In genomic region chr13:99355072-99355471, GRCm38 (mm10) we compare ENCODE assay signal across 30 mouse cellular contexts. TPM values are rescaled to one million over a fixed set of nuclear protein-coding genes. Genes with fewer than 3 reads are reported as not detected.
DNase-seq lines count a peak whose midpoint lies in the region; ATAC-seq and TF ChIP-seq lines count a peak whose summit lies in the region.
"Had no signal": no experiment of that assay in that cellular context is flagged by ENCODE, and none has a peak within 500 bp of the region (broad histone marks: within the 10 kb centered on the region; RNA-seq: fewer than 3 reads in every experiment).

No protein-coding gene starts in this region.

- 0 out of 2 replicates have a peak overlapping the region, but pooled peaks have one; percentile 4 for H3K9ac ChIP-seq in kidney, embryonic 14.5 days (ENCODE audit: low read depth, low read length)
- no peak overlapping the region for H3K9ac ChIP-seq in stomach, embryonic 14.5 days (replicated peaks; ENCODE audit: low read depth, low read length)
- H3K9ac ChIP-seq in stomach, postnatal 0 days (ENCODE audit: low read length) = no peak overlapping the region
- peak overlapping the region; percentile 2; the same call in 1 of the 2 replicates for H3K9ac ChIP-seq in stomach, embryonic 16.5 days (ENCODE audit: low read length)
- H3K9ac ChIP-seq: embryonic facial prominence, embryonic 12.5 days; forebrain, embryonic 15.5 days; heart, embryonic 15.5 days; liver, embryonic 12.5 days; liver, postnatal 0 days had no signal

- 86% methylated on average over 6 of the region's 6 CpGs for WGBS in heart, embryonic 10.5 days
- 56% methylated on average over 6 of the region's 6 CpGs for WGBS in kidney, embryonic 14.5 days
- WGBS in stomach, embryonic 14.5 days = 74% methylated on average over 6 of the region's 6 CpGs
- 72% methylated on average over 6 of the region's 6 CpGs for WGBS in stomach, postnatal 0 days
- WGBS in stomach, embryonic 16.5 days = 75% methylated on average over 6 of the region's 6 CpGs

- no peak for TF ChIP-seq CTCF in stomach, postnatal 0 days (IDR thresholded peaks at IDR 0.05; ENCODE audit: low read depth)

- H3K4me3 ChIP-seq in heart, embryonic 10.5 days = no peak overlapping the region
- no peak overlapping the region for H3K4me3 ChIP-seq in kidney, embryonic 14.5 days (ENCODE audit: low read length)
- no peak overlapping the region for H3K4me3 ChIP-seq in stomach, embryonic 14.5 days (ENCODE audit: low read depth, low read length)
- no peak overlapping the region for H3K4me3 ChIP-seq in stomach, postnatal 0 days (ENCODE audit: low read depth, low read length)
- no peak overlapping the region for H3K4me3 ChIP-seq in stomach, embryonic 16.5 days (replicated peaks; ENCODE audit: low read length)
- H3K4me3 ChIP-seq: embryonic facial prominence, embryonic 12.5 days; forebrain, embryonic 10.5 days; forebrain, embryonic 15.5 days; gastrocnemius, adult 2 months; heart, embryonic 15.5 days; liver, embryonic 12.5 days had no signal

- no peaks in the 10 kb centered on the region for H3K27me3 ChIP-seq in heart, embryonic 10.5 days (ENCODE audit: insufficient read depth, poor library complexity, severe bottlenecking)
- H3K27me3 ChIP-seq in kidney, embryonic 14.5 days (ENCODE audit: control insufficient read depth, insufficient read depth, low read length) = no peaks in the 10 kb centered on the region
- H3K27me3 ChIP-seq in stomach, embryonic 14.5 days (ENCODE audit: control insufficient read depth, insufficient read depth, low read length) = no peaks in the 10 kb centered on the region
- no peaks in the 10 kb centered on the region for H3K27me3 ChIP-seq in stomach, postnatal 0 days (ENCODE audit: control insufficient read depth, insufficient read depth, low read length)
- no peaks in the 10 kb centered on the region for H3K27me3 ChIP-seq in stomach, embryonic 16.5 days (ENCODE audit: control insufficient read depth, insufficient read depth, low read length)
- H3K27me3 ChIP-seq: embryonic facial prominence, embryonic 12.5 days; forebrain, embryonic 15.5 days; heart, embryonic 15.5 days; liver, embryonic 12.5 days; megakaryocyte, embryonic 14.5 days; Patski had no signal

- peaks cover 34% of the 10 kb centered on the region for H3K36me3 ChIP-seq in heart, embryonic 10.5 days
- H3K36me3 ChIP-seq in kidney, embryonic 14.5 days (ENCODE audit: control insufficient read depth, insufficient read depth, low read length) = peaks cover 21% of the 10 kb centered on the region; the same call in 1 of the 2 replicates
- peaks cover 6% of the 10 kb centered on the region; the same call in 1 of the 2 replicates for H3K36me3 ChIP-seq in stomach, embryonic 14.5 days (ENCODE audit: control insufficient read depth, insufficient read depth, low read length)
- H3K36me3 ChIP-seq in stomach, postnatal 0 days (ENCODE audit: control insufficient read depth, insufficient read depth, low read length) = no peaks in the 10 kb centered on the region
- no peaks in the 10 kb centered on the region; the same call in 1 of the 2 replicates for H3K36me3 ChIP-seq in stomach, embryonic 16.5 days (ENCODE audit: control insufficient read depth, insufficient read depth, low read length)

- no peaks in the 10 kb centered on the region for H3K9me3 ChIP-seq in heart, embryonic 10.5 days
- H3K9me3 ChIP-seq in kidney, embryonic 14.5 days (ENCODE audit: control insufficient read depth, low read length) = no peaks in the 10 kb centered on the region
- no peaks in the 10 kb centered on the region for H3K9me3 ChIP-seq in stomach, embryonic 14.5 days (ENCODE audit: control insufficient read depth, low read depth, low read length)
- H3K9me3 ChIP-seq in stomach, postnatal 0 days (ENCODE audit: control insufficient read depth, low read length) = no peaks in the 10 kb centered on the region
- H3K9me3 ChIP-seq in stomach, embryonic 16.5 days (replicated peaks; ENCODE audit: control insufficient read depth, low read length) = no peaks in the 10 kb centered on the region
- H3K9me3 ChIP-seq: embryonic facial prominence, embryonic 12.5 days; forebrain, embryonic 10.5 days; forebrain, embryonic 15.5 days; heart, embryonic 15.5 days; liver, embryonic 12.5 days; megakaryocyte, embryonic 14.5 days had no signal

- peak overlapping the region; percentile 39; the same call in 1 of the 2 replicates for H3K27ac ChIP-seq in heart, embryonic 10.5 days
- no peak overlapping the region for H3K27ac ChIP-seq in kidney, embryonic 14.5 days (ENCODE audit: low read depth, low read length)
- H3K27ac ChIP-seq in stomach, embryonic 14.5 days (ENCODE audit: low read length) = peak overlapping the region; percentile 48; the same call in 1 of the 2 replicates
- H3K27ac ChIP-seq in stomach, postnatal 0 days (replicated peaks) = no peak overlapping the region
- peak overlapping the region; percentile 14; the same call in 1 of the 2 replicates for H3K27ac ChIP-seq in stomach, embryonic 16.5 days (ENCODE audit: low read length)
- H3K27ac ChIP-seq: embryonic facial prominence, embryonic 12.5 days; forebrain, embryonic 10.5 days; forebrain, embryonic 15.5 days; gastrocnemius, adult 2 months; heart, embryonic 15.5 days; hindbrain, postnatal 0 days; liver, embryonic 12.5 days had no signal

- H3K4me2 ChIP-seq in kidney, embryonic 14.5 days (replicated peaks; ENCODE audit: low read depth, low read length) = no peak overlapping the region
- H3K4me2 ChIP-seq in stomach, embryonic 14.5 days (replicated peaks; ENCODE audit: low read depth, low read length) = no peak overlapping the region
- H3K4me2 ChIP-seq in stomach, postnatal 0 days (replicated peaks; ENCODE audit: low read depth) = no peak overlapping the region
- no peak overlapping the region for H3K4me2 ChIP-seq in stomach, embryonic 16.5 days (ENCODE audit: low read depth, low read length)
- H3K4me2 ChIP-seq: embryonic facial prominence, embryonic 12.5 days; forebrain, embryonic 15.5 days; heart, embryonic 15.5 days; liver, embryonic 12.5 days had no signal

- TF ChIP-seq EP300 in stomach, postnatal 0 days (optimal IDR thresholded peaks at IDR 0.05) = no peak

- peaks cover 13% of the 10 kb centered on the region for H3K4me1 ChIP-seq in heart, embryonic 10.5 days
- H3K4me1 ChIP-seq in kidney, embryonic 14.5 days (ENCODE audit: control insufficient read depth, insufficient read depth, low read length) = peaks cover 8% of the 10 kb centered on the region; the same call in 1 of the 2 replicates
- H3K4me1 ChIP-seq in stomach, embryonic 14.5 days (ENCODE audit: control insufficient read depth, insufficient read depth, low read length) = peaks cover 9% of the 10 kb centered on the region; the same call in 1 of the 2 replicates
- H3K4me1 ChIP-seq in stomach, postnatal 0 days (replicated peaks; ENCODE audit: control insufficient read depth, insufficient read depth) = no peaks in the 10 kb centered on the region
- H3K4me1 ChIP-seq in stomach, embryonic 16.5 days (ENCODE audit: control insufficient read depth, insufficient read depth, low read length) = 0 out of 2 replicates have a peak, but pooled peaks cover 4% of the 10 kb centered on the region
- H3K4me1 ChIP-seq: embryonic facial prominence, embryonic 12.5 days; heart, embryonic 15.5 days had no signal

- ATAC-seq in kidney, embryonic 14.5 days (ENCODE audit: low FRiP score, low TSS enrichment) = no peak
- no peak for ATAC-seq in stomach, embryonic 14.5 days (ENCODE audit: insufficient number of reproducible peaks, insufficient read depth, low FRiP score, low read depth)
- ATAC-seq in stomach, postnatal 0 days (ENCODE audit: low FRiP score, low TSS enrichment) = no peak
- ATAC-seq in stomach, embryonic 16.5 days (ENCODE audit: insufficient read depth, low FRiP score) = no peak
- ATAC-seq: forebrain, embryonic 15.5 days; hindbrain, postnatal 0 days; liver, embryonic 12.5 days; liver, postnatal 0 days; Patski had no signal

- no peak for DNase-seq in heart, embryonic 10.5 days (ENCODE audit: low spot score)
- no peak for DNase-seq in heart, adult 18-20 months
- DNase-seq in kidney, adult 11 months = no peak
- DNase-seq in stomach, postnatal 0 days (ENCODE audit: low spot score) = no peak
- DNase-seq in right cerebral cortex, adult 2 months (ENCODE audit: low spot score in 2 of 2) = no peak
- DNase-seq: adrenal gland, postnatal 10 days; cerebellum, adult 11 months; cerebellum, adult 9-10 months; cerebellum, postnatal 36 days; gastrocnemius, adult 2 months; gastrocnemius, postnatal 36 days; heart, postnatal 4 days; kidney, adult 8-10 months; kidney, postnatal 4 days; liver, postnatal 0 days; lung, postnatal 4 days; midbrain, embryonic 14.5 days; right cerebral cortex, postnatal 14 days; thymus, postnatal 4 days had no signal

RNA-seq across cellular contexts. Expression of gene Mrps27, which starts 10.5 kb away (rescaled TPM):
- 93.6 and 96.0 TPM in 2 replicates for polyA plus RNA-seq in heart, embryonic 10.5 days (2016; fragmentation: Nextera tagmentation; extraction: Ambion mirVana)
- total RNA-seq in heart, adult 18-20 months (2021) = 10 to 100 TPM; 49.5 to 50.0 TPM
- polyA plus RNA-seq in kidney, embryonic 14.5 days (2014; fragmentation: Nextera tagmentation; extraction: Ambion mirVana) = 53.6 and 70.3 TPM in 2 replicates
- polyA plus RNA-seq in stomach, embryonic 14.5 days (2014; fragmentation: Nextera tagmentation; extraction: Ambion mirVana) = 56.1 and 56.2 TPM in 2 replicates
- 29.9 and 30.8 TPM in 2 replicates for polyA plus RNA-seq in stomach, postnatal 0 days (2015; fragmentation: Nextera tagmentation; extraction: Ambion mirVana)
- 56.1 and 56.4 TPM in 2 replicates for polyA plus RNA-seq in stomach, embryonic 16.5 days (2015; fragmentation: Nextera tagmentation; extraction: Ambion mirVana)

RNA-seq across cellular contexts. Expression of gene Ptcd2, which starts 10.6 kb away (rescaled TPM):
- polyA plus RNA-seq in heart, embryonic 10.5 days (2016; fragmentation: Nextera tagmentation; extraction: Ambion mirVana) = 57.9 and 60.2 TPM in 2 replicates
- 10 to 100 TPM; 55.4 to 60.7 TPM for total RNA-seq in heart, adult 18-20 months (2021)
- 57.5 and 59.1 TPM in 2 replicates for polyA plus RNA-seq in kidney, embryonic 14.5 days (2014; fragmentation: Nextera tagmentation; extraction: Ambion mirVana)
- 44.7 and 51.1 TPM in 2 replicates for polyA plus RNA-seq in stomach, embryonic 14.5 days (2014; fragmentation: Nextera tagmentation; extraction: Ambion mirVana)
- polyA plus RNA-seq in stomach, postnatal 0 days (2015; fragmentation: Nextera tagmentation; extraction: Ambion mirVana) = 30.1 and 31.0 TPM in 2 replicates
- polyA plus RNA-seq in stomach, embryonic 16.5 days (2015; fragmentation: Nextera tagmentation; extraction: Ambion mirVana) = 46.6 and 46.9 TPM in 2 replicates

Comparison
In these comparisons a context has a peak if more than half of its experiments do, and no peak if none do; other contexts are left out.
1. H3K27ac ChIP-seq: peak in heart, embryonic 10.5 days (single experiment), stomach, embryonic 14.5 days (single experiment) and stomach, embryonic 16.5 days (single experiment); none in kidney, embryonic 14.5 days (single experiment) and stomach, postnatal 0 days (single experiment).
2. H3K9ac ChIP-seq: peak in kidney, embryonic 14.5 days (single experiment) and stomach, embryonic 16.5 days (single experiment); none in stomach, embryonic 14.5 days (single experiment) and stomach, postnatal 0 days (single experiment).